Comparison of ENCODE assay signal across 8 mouse cellular contexts in genomic region chr3:138743061-138743671, GRCm38 (mm10). TPM values are rescaled to one million over a fixed set of nuclear protein-coding genes. Genes with fewer than 3 reads are reported as not detected.
DNase-seq lines count a peak whose midpoint lies in the region; ATAC-seq and TF ChIP-seq lines count a peak whose summit lies in the region.

No protein-coding gene starts in this region.

- peak; percentile 59 for DNase-seq in ES-E14 (ENCODE audit: low read depth, low spot score)
- peak; percentile 40 for DNase-seq in c-Kit-positive CD71-positive TER-119-positive erythroid progenitor cells, embryonic 14.5 days (ENCODE audit: low spot score)
- DNase-seq in heart, postnatal 4 days: peak; percentile 51
- peak; percentile 66 to 67 for DNase-seq in layer of hippocampus, adult 8-10 months (ENCODE audit: low spot score in 2 of 2)
- peak; percentile 60 for DNase-seq in lung, postnatal 10 days
- peak; percentile 87 for DNase-seq in retina, postnatal 1 day
- DNase-seq in urinary bladder, adult 2 months (ENCODE audit: low spot score): peak; percentile 51

- peak; percentile 81 for ATAC-seq in forebrain, embryonic 15.5 days (replicated peaks)

- H3K9me3 ChIP-seq in ES-E14 (ENCODE audit: control insufficient read depth, insufficient read depth, low read depth, low read length): no peaks in the 10 kb centered on the region
- no peaks in the 10 kb centered on the region for H3K9me3 ChIP-seq in forebrain, embryonic 15.5 days

- H3K36me3 ChIP-seq in ES-E14 (ENCODE audit: control insufficient read depth, insufficient read depth, low read length, poor library complexity, severe bottlenecking): no peaks in the 10 kb centered on the region
- no peaks in the 10 kb centered on the region for H3K36me3 ChIP-seq in forebrain, embryonic 15.5 days

- H3K27me3 ChIP-seq in forebrain, embryonic 15.5 days: no peaks in the 10 kb centered on the region

- in situ Hi-C loops in ES-E14 (cut with MboI; ENCODE audit: low sequenced_read_pairs in 2 of 2, unreplicated experiment in 2 of 2): no loop called here

- peaks cover 0 to 4% of the 10 kb centered on the region in 2 experiments; a peak in 3 of 4 replicates for H3K4me1 ChIP-seq in ES-E14 (ENCODE audit: control insufficient read depth in 2 of 2, insufficient read depth in 2 of 2, low read length in 2 of 2, poor library complexity in 1 of 2)
- peaks cover 49% of the 10 kb centered on the region for H3K4me1 ChIP-seq in forebrain, embryonic 15.5 days

- peak overlapping the region; percentile 66 for H3K4me2 ChIP-seq in forebrain, embryonic 15.5 days (replicated peaks)

- WGBS in forebrain, embryonic 15.5 days: 0% methylated on average over 33 of the region's 33 CpGs

- peak overlapping the region; percentile 86 for H3K9ac ChIP-seq in ES-E14 (ENCODE audit: insufficient read depth, low read depth, low read length, poor library complexity, severe bottlenecking)
- peak overlapping the region; percentile 89 for H3K9ac ChIP-seq in forebrain, embryonic 15.5 days (replicated peaks)

- H3K27ac ChIP-seq in ES-E14 (ENCODE audit: insufficient read depth, low read depth, low read length, poor library complexity, severe bottlenecking): no peak overlapping the region
- peak overlapping the region; percentile 94 for H3K27ac ChIP-seq in forebrain, embryonic 15.5 days (replicated peaks)

- H3K4me3 ChIP-seq in ES-E14 (ENCODE audit: insufficient read depth in 1 of 2, low read depth in 1 of 2, low read length in 2 of 2, poor library complexity in 1 of 2, severe bottlenecking in 1 of 2): peak overlapping the region; percentile 83 to 92
- peak overlapping the region; percentile 95 for H3K4me3 ChIP-seq in forebrain, embryonic 15.5 days

TF ChIP-seq in ES-E14, 5 proteins besides CTCF, POLR2A, EP300 and RAD21:
- TF ChIP-seq MAFK (IDR thresholded peaks at IDR 0.05; ENCODE audit: insufficient read depth, low read depth, low read length) (no peak), ZNF384 (IDR thresholded peaks at IDR 0.05; ENCODE audit: low read depth, low read length) (no peak), CHD2 (IDR thresholded peaks at IDR 0.05; ENCODE audit: low read depth, low read length) (0 out of 2 replicates have a peak, but pooled peaks have one; percentile 17), ZC3H11A (IDR thresholded peaks at IDR 0.05; ENCODE audit: borderline replicate concordance, low read depth, low read length) (no peak), HCFC1 (IDR thresholded peaks at IDR 0.05; ENCODE audit: borderline replicate concordance, insufficient read depth, low read length) (no peak)

RNA-seq across cellular contexts. Expression of gene Tspan5, which starts 1.2 kb away (rescaled TPM):
- total RNA-seq in ES-E14 (2012; rRNA removed): 12.7 and 23.4 TPM in 2 replicates
- polyA plus RNA-seq in forebrain, embryonic 15.5 days (2015; fragmentation: Nextera tagmentation; extraction: Ambion mirVana): 89.1 and 104 TPM in 2 replicates
- 10 to 100 TPM; 11.5 to 11.6 TPM for total RNA-seq in heart, postnatal 4 days (2021)
- total RNA-seq in layer of hippocampus, adult 8-10 months (2022): 100 to 1,000 TPM; 171 to 214 (median 184) TPM
- polyA plus RNA-seq in urinary bladder, adult 2 months (2012; rRNA removed): 67.1 and 73.3 TPM in 2 replicates
